Mouse (Mus musculus): ENCODE data around the gene Pbp2. TPM values are rescaled to one million over a fixed set of nuclear protein-coding genes. Genes with fewer than 3 reads are reported as not detected.

Pbp2 gene
- not detected in 2 replicates for polyA plus RNA-seq (2015; fragmentation: Nextera tagmentation; extraction: Ambion mirVana)

DNA sequence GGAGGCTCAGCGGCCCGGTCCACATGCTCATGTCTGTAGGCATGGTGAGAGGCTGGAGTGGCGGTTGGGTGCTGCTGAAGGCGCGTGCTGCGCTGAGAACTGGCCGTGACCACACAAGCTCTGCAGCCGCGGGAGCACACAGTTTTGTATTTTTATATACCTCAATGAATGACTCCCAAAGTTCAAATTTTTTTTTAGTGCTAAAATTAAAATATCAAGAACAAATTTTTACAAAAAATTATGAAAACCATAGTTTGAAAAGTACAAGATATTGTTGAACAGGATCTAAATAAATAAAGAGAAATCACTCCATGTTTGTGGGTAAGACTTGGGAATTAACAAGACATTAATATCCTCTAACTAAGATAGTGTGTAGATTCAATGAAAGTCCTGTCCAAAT is at the start of gene Pbp2:
Pbp2 (minus strand) TSS at position 101 of the 400 bp plus-strand sequence.
- ATAC-seq = no peak
- H3K27ac ChIP-seq (ENCODE audit: low read length) = no peak within 1 kb of the TSS
- H3K4me3 ChIP-seq (ENCODE audit: low read depth, low read length) = no peak within 1 kb of the TSS
- no peak within 1 kb of the TSS for H3K9ac ChIP-seq (ENCODE audit: low read depth, low read length)
- H3K4me1 ChIP-seq (ENCODE audit: control insufficient read depth, insufficient read depth, low read length) = no peaks in the 10 kb centered on the region
- H3K9me3 ChIP-seq (replicated peaks; ENCODE audit: control insufficient read depth, low read length, poor library complexity, severe bottlenecking) = no peaks in the 10 kb centered on the region
- no peaks in the 10 kb centered on the region for H3K27me3 ChIP-seq (ENCODE audit: control insufficient read depth, insufficient read depth, low read depth, low read length)
- no peaks in the 10 kb centered on the region for H3K36me3 ChIP-seq (ENCODE audit: control insufficient read depth, insufficient read depth, low read length)
- no peak within 1 kb of the TSS for H3K4me2 ChIP-seq (ENCODE audit: low read length)
- 96% methylated on average over 9 of the region's 9 CpGs for WGBS

DNA sequence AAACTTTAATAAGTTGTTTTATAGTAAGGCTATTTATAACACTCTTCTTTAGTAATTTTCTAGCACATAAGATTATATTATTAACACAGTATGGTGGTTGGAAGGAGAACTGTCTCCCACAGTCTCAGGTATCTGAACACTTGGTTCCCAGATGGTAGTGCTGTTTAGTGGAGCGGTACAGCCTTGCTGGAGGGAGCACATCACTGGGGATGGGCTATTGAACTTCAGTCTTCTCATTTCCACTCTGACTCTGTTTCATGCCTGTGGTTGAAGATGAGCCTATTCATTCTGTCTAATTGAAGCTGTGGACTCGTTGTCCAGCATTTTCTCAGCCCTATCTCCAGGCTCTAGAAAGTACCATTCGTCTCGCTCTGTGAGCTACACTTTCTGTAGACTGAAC is 44.7 kb upstream of the Pbp2 start:
- Histone ChIP-seq H3K4me3 (ENCODE audit: low read depth, low read length) (no peak overlapping the region), H3K9me3 (replicated peaks; ENCODE audit: control insufficient read depth, low read length, poor library complexity, severe bottlenecking) (no peaks in the 10 kb centered on the region), H3K36me3 (ENCODE audit: control insufficient read depth, insufficient read depth, low read length) (no peaks in the 10 kb centered on the region), H3K27me3 (ENCODE audit: control insufficient read depth, insufficient read depth, low read depth, low read length) (no peaks in the 10 kb centered on the region), H3K4me1 (ENCODE audit: control insufficient read depth, insufficient read depth, low read length) (peaks cover 3% of the 10 kb centered on the region; the same call in 1 of the 2 replicates), H3K27ac (ENCODE audit: low read length) (no peak overlapping the region), H3K9ac (ENCODE audit: low read depth, low read length) (no peak overlapping the region), H3K4me2 (ENCODE audit: low read length) (no peak overlapping the region)
- 90% methylated on average over 4 of the region's 4 CpGs for WGBS
- no peak for ATAC-seq

DNA sequence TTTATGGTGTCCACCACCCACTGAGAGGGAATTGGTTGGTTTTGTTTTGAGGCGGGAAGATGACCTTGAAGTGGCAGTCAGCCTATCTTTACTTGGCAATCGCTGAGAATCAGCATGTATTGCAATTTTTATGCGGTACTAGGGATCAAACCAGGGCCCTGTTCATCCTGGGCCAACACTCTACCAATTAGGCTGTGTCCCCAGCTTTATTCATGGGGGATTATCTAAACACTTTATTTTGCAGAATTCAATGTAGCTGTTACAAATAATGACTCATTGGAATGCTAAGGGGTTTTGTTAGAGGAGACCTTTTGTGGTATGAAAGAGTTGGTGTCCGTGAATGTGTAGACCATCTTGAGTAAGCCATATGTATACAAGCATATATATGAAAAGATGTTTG is 42.3 kb upstream of the Pbp2 start:
- Histone ChIP-seq H3K27ac (ENCODE audit: low read length) (no peak overlapping the region), H3K4me1 (ENCODE audit: control insufficient read depth, insufficient read depth, low read length) (peaks cover 3% of the 10 kb centered on the region; the same call in 1 of the 2 replicates), H3K9ac (ENCODE audit: low read depth, low read length) (no peak overlapping the region), H3K4me2 (ENCODE audit: low read length) (no peak overlapping the region), H3K4me3 (ENCODE audit: low read depth, low read length) (no peak overlapping the region), H3K9me3 (replicated peaks; ENCODE audit: control insufficient read depth, low read length, poor library complexity, severe bottlenecking) (no peaks in the 10 kb centered on the region), H3K36me3 (ENCODE audit: control insufficient read depth, insufficient read depth, low read length) (no peaks in the 10 kb centered on the region), H3K27me3 (ENCODE audit: control insufficient read depth, insufficient read depth, low read depth, low read length) (no peaks in the 10 kb centered on the region)
- 49% methylated on average over 4 of the region's 4 CpGs for WGBS
- ATAC-seq = no peak

DNA sequence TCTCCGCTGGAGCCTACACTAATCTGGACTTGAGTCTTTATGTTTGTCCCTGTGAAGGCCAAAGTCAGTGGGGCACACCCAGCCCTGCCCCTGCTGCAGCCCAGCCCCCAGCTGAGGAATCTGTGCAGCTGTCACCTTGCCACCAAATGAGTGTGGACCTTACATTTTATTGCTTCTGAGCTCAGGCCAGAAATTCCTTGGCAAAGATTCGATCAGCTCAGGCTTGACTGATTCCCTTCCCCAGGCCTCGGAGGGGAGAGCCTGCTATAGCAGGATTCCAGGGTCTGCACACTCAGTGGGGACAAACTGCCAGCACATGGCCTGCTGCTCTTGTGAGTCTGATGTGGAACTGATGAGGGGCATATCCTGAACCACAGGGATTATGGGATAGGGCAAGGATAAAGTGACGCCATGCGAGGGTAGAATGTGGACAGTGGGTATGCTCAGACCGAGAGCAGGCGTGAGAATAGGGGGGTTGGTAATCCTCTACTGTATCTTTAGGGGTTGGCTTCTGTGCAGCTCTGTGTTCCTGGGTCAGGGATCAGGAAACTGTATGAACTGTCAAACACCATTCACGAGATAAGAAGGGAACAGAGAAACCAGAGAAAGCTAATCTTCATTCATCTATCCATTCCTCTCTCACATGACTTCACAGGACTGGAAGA is 41.6 kb upstream of the Pbp2 start:
- 63% methylated on average over 8 of the region's 8 CpGs for WGBS
- Histone ChIP-seq H3K9ac (ENCODE audit: low read depth, low read length) (no peak overlapping the region), H3K4me2 (ENCODE audit: low read length) (no peak overlapping the region), H3K4me1 (ENCODE audit: control insufficient read depth, insufficient read depth, low read length) (peaks cover 3% of the 10 kb centered on the region; the same call in 1 of the 2 replicates), H3K36me3 (ENCODE audit: control insufficient read depth, insufficient read depth, low read length) (no peaks in the 10 kb centered on the region), H3K27me3 (ENCODE audit: control insufficient read depth, insufficient read depth, low read depth, low read length) (no peaks in the 10 kb centered on the region), H3K27ac (ENCODE audit: low read length) (no peak overlapping the region), H3K9me3 (replicated peaks; ENCODE audit: control insufficient read depth, low read length, poor library complexity, severe bottlenecking) (no peaks in the 10 kb centered on the region), H3K4me3 (ENCODE audit: low read depth, low read length) (no peak overlapping the region)
- no peak for ATAC-seq

DNA sequence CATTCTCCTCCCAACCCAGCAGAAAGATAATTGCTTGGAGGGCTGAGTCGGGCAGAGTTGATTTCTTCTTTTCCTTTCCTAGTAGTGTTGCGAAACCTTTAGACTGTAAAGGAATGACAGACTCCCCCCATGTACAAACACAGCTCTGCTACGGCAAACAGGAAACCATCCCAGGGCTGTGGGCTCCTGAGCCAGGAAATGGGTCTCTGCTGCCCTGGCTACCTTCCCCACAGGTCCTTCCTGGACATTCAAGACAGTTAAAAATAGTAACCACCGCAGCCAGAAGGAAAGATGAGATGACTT is 30.8 kb upstream of the Pbp2 start:
- no peak for ATAC-seq
- no peaks in the 10 kb centered on the region for H3K4me1 ChIP-seq (ENCODE audit: control insufficient read depth, insufficient read depth, low read length)
- H3K4me3 ChIP-seq (ENCODE audit: low read depth, low read length) = no peak overlapping the region
- no peak overlapping the region for H3K9ac ChIP-seq (ENCODE audit: low read depth, low read length)
- no peak overlapping the region for H3K4me2 ChIP-seq (ENCODE audit: low read length)
- H3K9me3 ChIP-seq (replicated peaks; ENCODE audit: control insufficient read depth, low read length, poor library complexity, severe bottlenecking) = no peaks in the 10 kb centered on the region
- 84% methylated on average over 4 of the region's 4 CpGs for WGBS
- H3K27me3 ChIP-seq (ENCODE audit: control insufficient read depth, insufficient read depth, low read depth, low read length) = no peaks in the 10 kb centered on the region
- H3K36me3 ChIP-seq (ENCODE audit: control insufficient read depth, insufficient read depth, low read length) = no peaks in the 10 kb centered on the region
- no peak overlapping the region for H3K27ac ChIP-seq (ENCODE audit: low read length)

DNA sequence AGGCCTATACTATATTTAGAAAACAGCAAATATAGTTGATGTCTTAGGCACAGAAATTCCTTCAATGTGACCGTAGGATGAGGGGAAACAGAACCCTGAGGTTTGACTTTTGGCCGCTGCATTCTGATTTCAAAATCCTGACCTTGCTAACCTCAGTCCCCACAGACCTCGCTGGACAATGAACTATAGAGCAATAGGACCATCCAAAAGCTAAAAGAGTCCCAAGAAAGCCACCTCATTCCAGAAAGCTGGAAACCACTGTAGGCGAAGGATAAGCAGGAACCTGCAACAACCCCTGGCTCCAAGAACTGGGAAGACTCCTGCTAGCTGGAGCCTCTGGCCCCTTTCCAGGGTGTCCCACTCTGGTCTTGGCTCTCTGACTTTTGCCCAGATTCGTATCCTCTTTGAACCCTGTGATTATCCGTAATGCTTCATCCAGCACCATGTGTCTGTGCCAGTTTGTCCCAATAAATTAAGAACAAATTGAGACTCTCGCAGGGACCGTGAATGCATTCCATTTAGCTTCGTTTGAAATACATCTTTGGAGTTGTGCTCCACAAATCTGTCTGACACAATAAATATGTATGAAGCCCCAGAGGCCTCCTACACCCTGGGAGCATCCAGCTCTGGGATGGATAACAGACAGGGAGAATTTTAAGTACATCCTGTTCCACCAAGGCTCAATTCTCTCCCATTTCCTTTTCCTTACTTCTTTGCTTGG is 30.3 kb upstream of the Pbp2 start:
- WGBS = 67% methylated on average over 9 of the region's 9 CpGs
- H3K4me2 ChIP-seq (ENCODE audit: low read length) = no peak overlapping the region
- H3K36me3 ChIP-seq (ENCODE audit: control insufficient read depth, insufficient read depth, low read length) = no peaks in the 10 kb centered on the region
- no peaks in the 10 kb centered on the region for H3K4me1 ChIP-seq (ENCODE audit: control insufficient read depth, insufficient read depth, low read length)
- no peak overlapping the region for H3K4me3 ChIP-seq (ENCODE audit: low read depth, low read length)
- no peak overlapping the region for H3K9ac ChIP-seq (ENCODE audit: low read depth, low read length)
- no peak for ATAC-seq
- no peaks in the 10 kb centered on the region for H3K9me3 ChIP-seq (replicated peaks; ENCODE audit: control insufficient read depth, low read length, poor library complexity, severe bottlenecking)
- no peak overlapping the region for H3K27ac ChIP-seq (ENCODE audit: low read length)
- H3K27me3 ChIP-seq (ENCODE audit: control insufficient read depth, insufficient read depth, low read depth, low read length) = no peaks in the 10 kb centered on the region

DNA sequence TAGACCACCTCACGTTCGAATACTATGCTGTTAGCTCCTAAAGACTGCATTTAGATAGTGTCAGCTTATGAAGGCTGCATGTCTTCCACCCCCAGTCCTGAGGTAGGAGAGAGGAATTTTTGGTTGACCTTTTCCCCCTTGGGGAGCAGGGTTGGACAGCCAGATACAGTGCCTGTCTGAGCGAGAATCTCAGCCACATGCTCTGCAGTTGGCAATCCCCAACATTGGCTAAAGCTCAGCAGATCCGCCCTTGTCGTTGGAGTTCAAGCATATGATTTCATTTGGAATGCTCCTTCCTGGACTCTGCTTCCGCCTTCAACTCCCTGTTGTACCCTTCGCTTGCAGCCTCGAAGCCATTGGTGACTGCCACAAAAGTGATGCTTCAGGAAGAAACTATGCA is 26.2 kb upstream of the Pbp2 start:
- H3K4me3 ChIP-seq (ENCODE audit: low read depth, low read length) = no peak overlapping the region
- H3K4me2 ChIP-seq (ENCODE audit: low read length) = no peak overlapping the region
- no peaks in the 10 kb centered on the region for H3K36me3 ChIP-seq (ENCODE audit: control insufficient read depth, insufficient read depth, low read length)
- H3K27ac ChIP-seq (ENCODE audit: low read length) = no peak overlapping the region
- H3K9ac ChIP-seq (ENCODE audit: low read depth, low read length) = no peak overlapping the region
- no peak for ATAC-seq
- H3K4me1 ChIP-seq (ENCODE audit: control insufficient read depth, insufficient read depth, low read length) = peaks cover 14% of the 10 kb centered on the region
- no peaks in the 10 kb centered on the region for H3K27me3 ChIP-seq (ENCODE audit: control insufficient read depth, insufficient read depth, low read depth, low read length)
- WGBS = 90% methylated on average over 8 of the region's 8 CpGs
- H3K9me3 ChIP-seq (replicated peaks; ENCODE audit: control insufficient read depth, low read length, poor library complexity, severe bottlenecking) = no peaks in the 10 kb centered on the region

DNA sequence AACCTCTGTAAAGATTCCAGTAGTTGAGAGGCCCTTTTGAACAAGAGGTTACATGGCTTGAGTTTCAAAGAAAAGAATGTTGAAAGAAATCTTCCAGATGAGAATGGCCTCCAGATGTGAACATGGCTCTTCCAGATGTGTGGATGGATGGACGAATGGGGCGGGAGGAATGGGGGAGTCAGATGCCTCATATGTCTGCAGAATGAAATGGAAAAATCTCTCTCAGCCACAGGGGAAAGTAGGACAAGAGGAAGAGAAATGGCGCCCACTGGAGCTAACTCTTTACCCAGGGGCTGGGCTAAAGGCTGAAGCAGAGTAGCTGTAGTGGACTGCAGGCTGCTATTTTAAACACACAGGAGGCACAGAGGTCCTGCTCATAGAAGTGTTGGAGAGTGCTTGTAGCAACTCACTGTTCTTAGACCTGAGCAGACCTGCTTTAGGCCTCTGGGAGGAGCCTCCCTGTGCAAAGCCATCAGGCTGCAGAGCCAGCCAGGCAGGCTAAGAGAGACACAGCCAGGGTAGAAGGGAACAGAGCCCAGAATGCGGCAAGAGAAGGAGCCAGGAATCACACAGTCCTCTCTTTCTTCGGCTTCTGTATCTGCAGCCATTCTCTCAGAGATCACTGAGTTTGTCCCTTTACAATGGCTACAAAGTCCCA is 23.9 kb upstream of the Pbp2 start:
- WGBS = 76% methylated on average over 5 of the region's 5 CpGs
- H3K4me1 ChIP-seq (ENCODE audit: control insufficient read depth, insufficient read depth, low read length) = peaks cover 14% of the 10 kb centered on the region
- no peak; the same call in 1 of the 2 replicates for ATAC-seq
- H3K9me3 ChIP-seq (replicated peaks; ENCODE audit: control insufficient read depth, low read length, poor library complexity, severe bottlenecking) = no peaks in the 10 kb centered on the region
- H3K4me3 ChIP-seq (ENCODE audit: low read depth, low read length) = no peak overlapping the region
- no peaks in the 10 kb centered on the region for H3K36me3 ChIP-seq (ENCODE audit: control insufficient read depth, insufficient read depth, low read length)
- H3K4me2 ChIP-seq (ENCODE audit: low read length) = no peak overlapping the region
- no peak overlapping the region for H3K9ac ChIP-seq (ENCODE audit: low read depth, low read length)
- H3K27ac ChIP-seq (ENCODE audit: low read length) = no peak overlapping the region
- H3K27me3 ChIP-seq (ENCODE audit: control insufficient read depth, insufficient read depth, low read depth, low read length) = no peaks in the 10 kb centered on the region

DNA sequence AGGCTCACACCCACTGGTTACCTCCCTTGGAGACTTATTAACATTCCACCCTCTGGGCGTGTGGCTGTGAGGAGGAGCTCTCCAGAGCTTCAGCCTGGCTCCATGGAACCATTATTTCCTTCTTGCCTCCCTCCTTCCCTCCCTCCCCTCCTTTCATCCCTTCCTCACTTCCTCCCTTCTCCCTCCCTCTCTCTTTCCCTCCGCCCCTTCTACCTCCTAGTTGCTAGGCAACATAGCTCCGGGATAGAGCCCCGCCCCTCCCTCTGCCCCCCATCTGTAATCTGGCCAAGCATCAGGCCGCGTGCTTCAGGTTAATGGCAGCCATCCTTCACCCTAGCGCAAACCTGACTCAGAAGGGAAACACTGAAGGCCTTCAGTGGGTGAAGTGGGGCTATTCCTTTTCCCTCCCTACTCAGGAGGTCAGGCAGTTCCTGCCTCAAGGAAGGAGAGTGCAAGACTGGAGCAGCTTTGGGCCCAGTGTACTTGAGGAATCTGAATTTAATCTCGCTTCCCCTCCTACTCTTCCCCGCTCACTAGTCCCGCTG is 22.6 kb upstream of the Pbp2 start:
- Histone ChIP-seq H3K4me3 (ENCODE audit: low read depth, low read length) (no peak overlapping the region), H3K27me3 (ENCODE audit: control insufficient read depth, insufficient read depth, low read depth, low read length) (no peaks in the 10 kb centered on the region), H3K9me3 (replicated peaks; ENCODE audit: control insufficient read depth, low read length, poor library complexity, severe bottlenecking) (no peaks in the 10 kb centered on the region), H3K4me1 (ENCODE audit: control insufficient read depth, insufficient read depth, low read length) (peaks cover 14% of the 10 kb centered on the region), H3K27ac (ENCODE audit: low read length) (peak overlapping the region; percentile 54), H3K9ac (ENCODE audit: low read depth, low read length) (no peak overlapping the region), H3K4me2 (ENCODE audit: low read length) (0 out of 2 replicates have a peak overlapping the region, but pooled peaks have one; percentile 7), H3K36me3 (ENCODE audit: control insufficient read depth, insufficient read depth, low read length) (no peaks in the 10 kb centered on the region)
- peak; percentile 72 for ATAC-seq
- 13% methylated on average over 10 of the region's 10 CpGs for WGBS

Data from midbrain, embryonic 16.5 days (tissue).